Mouse (Mus musculus) right cerebral cortex, postnatal 10 days (tissue): ENCODE measurements at regions not wholly inside any gene's neighbourhood (a gene's known extent, or its start where the extent isn't known, plus 50 kb on each side); places are given as distances from the start of the nearest gene placed in this dataset.

Source experiments
- DNase-seq, 2 experiments: peaks; one replicate each; pipeline ENCODE4 v3.0.0; 2021; ENCODE audit warnings: low spot score in 2 of 2

- DNase-seq: no peak
Observed at GRCm38 (mm10) chr15:97578046-97578445, 127.6 kb downstream of the Rpap3 start.

GRCm38 (mm10) chr15:97577196-97577595, 128.4 kb downstream of the Rpap3 start:
- no peak for DNase-seq

- DNase-seq: no peak
Observed at GRCm38 (mm10) chr15:97572639-97573038, 133.0 kb downstream of the Rpap3 start.

- no peak for DNase-seq
Observed at GRCm38 (mm10) chr15:97571885-97572284, 133.7 kb downstream of the Rpap3 start.

GRCm38 (mm10) chr15:97560096-97560495, 145.5 kb downstream of the Rpap3 start:
- no peak for DNase-seq

GRCm38 (mm10) chr15:97558725-97559124, 146.9 kb downstream of the Rpap3 start:
- no peak for DNase-seq

- DNase-seq: no peak
Observed at GRCm38 (mm10) chr15:97548354-97548753, 157.3 kb downstream of the Rpap3 start.

GRCm38 (mm10) chr15:97545034-97545433, 160.6 kb downstream of the Rpap3 start:
- no peak for DNase-seq

GRCm38 (mm10) chr15:97541646-97542045, 164.0 kb downstream of the Rpap3 start:
- DNase-seq: no peak

- DNase-seq: no peak
Observed at GRCm38 (mm10) chr15:97536145-97536544, 169.5 kb downstream of the Rpap3 start.

- DNase-seq: peak; percentile 44 to 62
Observed at GRCm38 (mm10) chr15:97534878-97535277, 170.7 kb downstream of the Rpap3 start.

- DNase-seq: peak in 1 of 2 experiments; percentile 31
Observed at GRCm38 (mm10) chr15:97533553-97534291, 171.9 kb downstream of the Rpap3 start.

GRCm38 (mm10) chr15:97532346-97532910, 173.2 kb downstream of the Rpap3 start:
- no peak for DNase-seq

GRCm38 (mm10) chr15:97528291-97529050, 177.2 kb downstream of the Rpap3 start:
- no peak for DNase-seq

- DNase-seq: no peak
Observed at GRCm38 (mm10) chr15:97520395-97520794, 185.2 kb downstream of the Rpap3 start.

GRCm38 (mm10) chr15:97519919-97520345, 185.7 kb downstream of the Rpap3 start:
- DNase-seq: no peak

- no peak for DNase-seq
Observed at GRCm38 (mm10) chr15:97517926-97518325, 187.7 kb downstream of the Rpap3 start.

- DNase-seq: no peak
Observed at GRCm38 (mm10) chr15:97517188-97517587, 188.4 kb downstream of the Rpap3 start.

- no peak for DNase-seq
Observed at GRCm38 (mm10) chr15:97515773-97516172, 189.9 kb downstream of the Rpap3 start.

- peak; percentile 83 to 88 for DNase-seq
Observed at GRCm38 (mm10) chr15:97507656-97508306, 197.8 kb downstream of the Rpap3 start.

GRCm38 (mm10) chr15:97507176-97507575, 198.4 kb downstream of the Rpap3 start:
- DNase-seq: peak; percentile 56 to 65

GRCm38 (mm10) chr15:97505715-97506114, 199.9 kb downstream of the Rpap3 start:
- DNase-seq: peak; percentile 52 to 68
